Mouse (Mus musculus): ENCODE data around the gene Irx4. TPM values are rescaled to one million over a fixed set of nuclear protein-coding genes. Genes with fewer than 3 reads are reported as not detected.
A peak's percentile ranks its signal among the peaks of the same experiment; 100 is the strongest.

Irx4 gene
- polyA plus RNA-seq, 1 experiment from 2014 or later, result 0.80 TPM

DNA sequence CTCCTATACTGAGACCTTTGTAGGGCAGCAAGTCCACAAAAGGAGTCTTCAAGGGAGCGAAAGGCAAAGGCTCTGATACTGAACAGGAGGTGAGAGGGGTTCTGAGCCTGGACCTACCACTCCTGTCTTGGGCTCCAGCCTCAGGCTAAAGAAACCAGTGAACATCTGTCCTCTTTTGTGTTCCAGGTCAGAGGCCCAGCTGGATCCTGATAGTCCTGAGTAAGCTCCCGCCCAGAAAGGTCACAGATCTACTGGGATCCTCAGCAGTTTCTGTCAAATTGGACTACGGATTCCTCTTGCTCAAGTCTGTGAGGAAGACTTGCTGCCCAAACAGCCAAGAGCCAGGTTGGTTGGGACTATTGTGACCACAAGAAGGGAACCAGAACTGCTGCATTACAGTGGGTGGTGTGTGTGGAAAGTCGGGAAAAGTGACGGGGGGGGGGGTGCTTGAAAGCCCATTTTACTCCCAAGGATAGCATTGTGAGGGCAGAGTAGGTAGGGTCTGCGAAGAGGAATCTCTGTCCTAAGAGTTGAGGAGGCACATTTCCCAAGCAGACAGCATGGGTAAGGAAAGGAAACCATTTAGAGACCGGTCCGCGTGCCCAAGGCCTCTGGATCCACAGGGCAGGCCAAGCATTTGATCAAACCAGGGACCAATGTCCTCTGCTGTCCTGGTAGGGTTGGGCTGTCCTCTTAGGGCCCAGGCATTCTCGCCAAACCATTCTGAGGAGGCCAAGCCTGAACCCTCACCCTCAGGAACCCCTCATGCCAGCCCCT lies 514 bp upstream of the Irx4 start:
- no peak overlapping the region for H3K27ac ChIP-seq (ENCODE audit: low read depth, low read length)
- peak; percentile 16; the same call in 1 of the 2 replicates for ATAC-seq (ENCODE audit: low read depth)
- peaks cover 68% of the 10 kb centered on the region for H3K27me3 ChIP-seq (ENCODE audit: control insufficient read depth, insufficient read depth, low read length)
- peak overlapping the region; percentile 62 for H3K4me2 ChIP-seq (ENCODE audit: low read depth, low read length)
- no peak overlapping the region for H3K9ac ChIP-seq (replicated peaks; ENCODE audit: low read depth, low read length)
- H3K4me1 ChIP-seq (ENCODE audit: control insufficient read depth, insufficient read depth, low read length), result peaks cover 15% of the 10 kb centered on the region
- WGBS, result 13% methylated on average over 10 of the region's 10 CpGs
- no peaks in the 10 kb centered on the region for H3K36me3 ChIP-seq (ENCODE audit: control insufficient read depth, insufficient read depth, low read length)
- H3K9me3 ChIP-seq (ENCODE audit: control insufficient read depth, low read length), result no peaks in the 10 kb centered on the region
- peak overlapping the region; percentile 35 for H3K4me3 ChIP-seq (ENCODE audit: low read depth, low read length)

DNA sequence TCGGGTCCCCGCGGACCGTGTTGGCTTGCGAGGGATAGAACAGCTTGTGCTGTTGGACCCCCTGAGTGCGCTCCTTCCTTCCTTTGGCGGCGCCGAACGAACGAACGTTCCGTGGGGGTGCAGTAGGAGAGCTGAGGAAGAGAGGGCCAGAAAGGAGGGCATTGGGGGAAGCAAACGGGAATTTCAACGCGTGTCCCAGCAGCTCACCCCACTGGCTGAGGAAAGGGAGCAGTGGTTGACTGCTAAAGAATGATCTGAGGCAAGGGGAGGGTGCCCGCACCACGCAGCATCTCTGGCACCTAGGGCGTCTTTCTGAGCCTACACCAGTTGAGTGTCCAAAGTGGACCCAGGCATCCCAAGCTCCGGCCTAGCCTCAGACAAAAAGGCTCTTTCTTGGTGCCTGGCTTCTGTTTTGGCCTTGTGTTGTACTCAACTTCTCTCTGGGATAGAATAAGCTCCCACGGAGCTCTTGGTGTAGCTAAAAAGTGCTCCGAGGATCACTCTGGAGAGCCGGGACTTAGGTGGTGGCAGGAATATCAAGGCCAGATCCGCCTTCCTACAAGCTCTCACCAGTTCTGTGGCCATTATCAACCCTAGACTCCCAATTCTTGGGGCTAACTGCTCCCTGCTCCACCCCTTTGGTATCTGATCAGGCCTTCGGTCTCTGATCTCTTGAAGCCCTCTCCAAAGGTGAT lies 904 bp downstream of the Irx4 start:
- ATAC-seq (ENCODE audit: low read depth), result no peak
- H3K9ac ChIP-seq (replicated peaks; ENCODE audit: low read depth, low read length), result 0 out of 2 replicates have a peak overlapping the region, but pooled peaks have one; percentile 7
- WGBS, result 3% methylated on average over 25 of the region's 25 CpGs

DNA sequence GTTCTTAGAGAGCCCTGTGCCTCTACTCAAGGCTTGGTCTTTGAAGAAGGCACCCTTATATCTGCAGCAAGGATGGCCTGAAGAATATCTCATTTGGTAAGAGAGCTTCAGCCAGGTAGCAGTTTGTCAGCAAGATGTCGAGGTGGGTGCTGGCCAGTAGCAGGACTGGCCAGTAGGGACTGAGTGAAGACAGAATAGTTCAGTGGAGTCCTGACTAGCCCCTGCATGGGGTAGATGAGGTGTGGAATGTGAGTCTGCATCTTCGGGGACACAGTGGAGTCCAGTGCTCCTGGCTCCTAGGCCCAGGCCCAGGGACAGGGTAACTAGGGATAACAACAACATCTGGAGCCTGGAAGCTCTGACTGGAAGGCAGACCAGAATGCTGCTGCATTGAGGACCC lies 1.6 kb downstream of the Irx4 start:
- no peaks in the 10 kb centered on the region for H3K36me3 ChIP-seq (ENCODE audit: control insufficient read depth, insufficient read depth, low read length)
- H3K4me2 ChIP-seq (ENCODE audit: low read depth, low read length), result no peak overlapping the region
- peaks cover 18% of the 10 kb centered on the region for H3K4me1 ChIP-seq (ENCODE audit: control insufficient read depth, insufficient read depth, low read length)
- 14% methylated on average over 2 of the region's 2 CpGs for WGBS
- peaks cover 82% of the 10 kb centered on the region for H3K27me3 ChIP-seq (ENCODE audit: control insufficient read depth, insufficient read depth, low read length)
- no peak for ATAC-seq (ENCODE audit: low read depth)
- no peak overlapping the region for H3K4me3 ChIP-seq (ENCODE audit: low read depth, low read length)
- no peak overlapping the region for H3K27ac ChIP-seq (ENCODE audit: low read depth, low read length)
- H3K9me3 ChIP-seq (ENCODE audit: control insufficient read depth, low read length), result no peaks in the 10 kb centered on the region
- H3K9ac ChIP-seq (replicated peaks; ENCODE audit: low read depth, low read length), result no peak overlapping the region

More for the DNA sequence above, 904 bp downstream of the Irx4 start:
- Histone ChIP-seq H3K4me2 (ENCODE audit: low read depth, low read length) (peak overlapping the region; percentile 62), H3K36me3 (ENCODE audit: control insufficient read depth, insufficient read depth, low read length) (no peaks in the 10 kb centered on the region), H3K27me3 (ENCODE audit: control insufficient read depth, insufficient read depth, low read length) (peaks cover 78% of the 10 kb centered on the region), H3K4me1 (ENCODE audit: control insufficient read depth, insufficient read depth, low read length) (peaks cover 18% of the 10 kb centered on the region), H3K4me3 (ENCODE audit: low read depth, low read length) (peak overlapping the region; percentile 35), H3K9me3 (ENCODE audit: control insufficient read depth, low read length) (no peaks in the 10 kb centered on the region), H3K27ac (ENCODE audit: low read depth, low read length) (no peak overlapping the region)

DNA sequence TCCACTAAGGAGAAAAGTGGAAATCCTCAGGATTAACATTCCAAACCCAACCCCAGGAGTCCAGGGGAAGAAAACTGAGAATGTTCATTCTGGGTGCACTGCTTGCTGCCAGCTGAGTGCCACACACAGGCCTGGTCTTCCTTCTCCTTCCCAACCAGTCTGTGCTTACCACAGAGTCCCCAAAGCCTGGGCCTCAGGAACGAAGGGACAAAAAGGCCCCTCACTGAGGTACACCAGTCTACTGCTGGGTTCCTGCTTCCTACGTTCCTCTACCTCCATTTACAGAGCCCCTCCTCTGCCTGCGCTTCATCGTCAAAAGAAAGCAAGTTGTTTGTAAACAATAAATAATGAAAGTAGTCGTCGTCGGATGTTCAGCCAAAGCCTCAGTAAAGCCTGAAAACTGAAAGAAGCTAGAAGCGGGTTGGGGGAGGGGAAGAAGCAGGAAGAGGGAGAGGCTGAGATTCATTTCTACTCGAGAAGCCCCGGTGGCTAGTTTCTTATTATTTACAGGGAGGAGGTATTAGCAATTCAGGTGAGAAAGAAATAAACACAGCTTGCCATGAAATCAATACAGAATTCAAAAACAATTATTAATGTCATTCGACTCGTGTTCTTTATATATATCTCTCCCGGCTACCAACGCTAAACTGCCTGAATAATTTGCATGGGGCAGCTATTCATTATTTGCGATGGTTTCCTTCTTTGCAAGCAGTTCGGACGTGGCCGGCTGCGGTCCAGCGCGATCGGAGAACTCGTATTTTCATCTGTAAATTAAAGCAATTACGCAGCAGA lies 2.3 kb downstream of the Irx4 start:
- no peak for ATAC-seq (ENCODE audit: low read depth)
- Histone ChIP-seq H3K4me3 (ENCODE audit: low read depth, low read length) (no peak overlapping the region), H3K27ac (ENCODE audit: low read depth, low read length) (no peak overlapping the region), H3K27me3 (ENCODE audit: control insufficient read depth, insufficient read depth, low read length) (peaks cover 88% of the 10 kb centered on the region), H3K36me3 (ENCODE audit: control insufficient read depth, insufficient read depth, low read length) (no peaks in the 10 kb centered on the region), H3K9ac (replicated peaks; ENCODE audit: low read depth, low read length) (no peak overlapping the region), H3K4me1 (ENCODE audit: control insufficient read depth, insufficient read depth, low read length) (peaks cover 18% of the 10 kb centered on the region), H3K4me2 (ENCODE audit: low read depth, low read length) (peak overlapping the region; percentile 27; the same call in 1 of the 2 replicates), H3K9me3 (ENCODE audit: control insufficient read depth, low read length) (no peaks in the 10 kb centered on the region)
- 3% methylated on average over 24 of the region's 24 CpGs for WGBS

DNA sequence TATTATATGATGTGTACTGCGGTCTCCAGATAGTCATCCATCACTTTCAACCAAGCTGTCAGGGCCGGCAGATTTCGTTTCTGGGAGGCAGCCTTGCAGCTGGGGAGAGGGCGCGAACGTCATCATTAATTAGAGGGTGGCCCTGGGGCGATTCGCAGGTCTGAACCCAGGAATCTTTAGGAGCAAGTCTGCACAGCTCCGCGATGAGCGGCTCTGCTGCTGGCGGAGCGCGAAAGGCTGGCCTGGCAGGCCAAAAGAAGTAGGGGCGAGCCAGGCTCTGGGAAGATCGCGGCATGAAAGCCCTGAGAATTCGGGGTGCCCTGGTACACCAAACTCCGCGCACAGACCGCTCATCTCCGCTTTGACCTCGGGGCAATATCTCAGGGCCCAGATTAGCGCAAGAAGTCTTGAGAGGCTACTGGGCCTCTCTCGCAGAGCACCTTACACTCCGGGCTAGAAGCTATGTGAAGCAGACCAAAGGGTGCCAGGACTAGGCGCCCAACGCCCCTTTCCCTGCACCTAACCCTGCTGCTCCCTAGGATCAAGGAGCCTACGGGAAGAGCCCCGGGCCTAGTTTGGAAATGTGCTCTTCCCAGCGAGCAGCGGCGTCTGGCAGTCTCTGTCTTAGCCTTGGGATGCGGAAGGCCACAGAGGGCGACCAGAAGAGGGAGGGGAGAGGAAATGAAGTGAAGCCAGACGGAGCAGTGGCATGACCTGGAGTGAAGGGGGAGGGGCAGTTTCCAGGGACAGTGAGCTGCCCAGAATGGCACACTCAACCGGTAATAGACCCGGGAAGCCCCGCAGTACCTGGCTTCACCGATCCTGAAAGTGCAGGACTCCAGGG lies 3.1 kb downstream of the Irx4 start:
- no peak overlapping the region for H3K27ac ChIP-seq (ENCODE audit: low read depth, low read length)
- no peak for ATAC-seq (ENCODE audit: low read depth)
- peaks cover 18% of the 10 kb centered on the region for H3K4me1 ChIP-seq (ENCODE audit: control insufficient read depth, insufficient read depth, low read length)
- H3K4me2 ChIP-seq (ENCODE audit: low read depth, low read length), result peak overlapping the region; percentile 27; the same call in 1 of the 2 replicates
- H3K36me3 ChIP-seq (ENCODE audit: control insufficient read depth, insufficient read depth, low read length), result no peaks in the 10 kb centered on the region
- H3K9ac ChIP-seq (replicated peaks; ENCODE audit: low read depth, low read length), result no peak overlapping the region
- no peak overlapping the region for H3K4me3 ChIP-seq (ENCODE audit: low read depth, low read length)
- H3K27me3 ChIP-seq (ENCODE audit: control insufficient read depth, insufficient read depth, low read length), result peaks cover 88% of the 10 kb centered on the region
- under 1% methylated on average over 40 of the region's 40 CpGs for WGBS
- no peaks in the 10 kb centered on the region for H3K9me3 ChIP-seq (ENCODE audit: control insufficient read depth, low read length)

DNA sequence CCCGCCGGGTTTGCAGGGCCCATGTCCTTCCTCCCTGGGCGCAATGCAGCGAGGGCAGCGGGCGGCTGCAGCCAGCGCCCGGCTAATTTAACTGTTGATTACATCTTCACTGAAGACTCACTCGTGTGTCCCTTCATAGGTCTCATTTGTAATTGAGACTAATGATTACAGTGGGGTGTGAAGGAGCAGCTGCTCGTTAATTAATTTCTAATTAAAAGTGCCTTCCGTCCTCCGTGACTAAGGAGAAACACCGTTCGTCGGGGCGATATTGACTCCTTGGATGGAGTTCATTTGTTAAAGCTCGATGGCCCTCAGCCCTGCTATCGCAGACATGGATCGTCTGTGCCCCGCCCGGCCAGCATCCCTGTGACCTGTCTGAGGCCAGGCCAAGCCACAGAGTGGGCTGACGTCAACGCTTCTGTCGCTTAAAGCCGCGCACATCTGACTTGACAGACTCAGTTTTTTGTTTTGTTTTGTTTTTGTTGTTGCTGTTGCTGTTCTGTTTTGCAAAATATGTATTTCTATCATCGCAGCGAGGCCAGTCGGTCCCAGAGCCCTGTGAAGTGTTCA lies 4.0 kb downstream of the Irx4 start:
- Histone ChIP-seq H3K4me3 (ENCODE audit: low read depth, low read length) (no peak overlapping the region), H3K9me3 (ENCODE audit: control insufficient read depth, low read length) (no peaks in the 10 kb centered on the region), H3K27me3 (ENCODE audit: control insufficient read depth, insufficient read depth, low read length) (peaks cover 86% of the 10 kb centered on the region), H3K27ac (ENCODE audit: low read depth, low read length) (no peak overlapping the region), H3K4me1 (ENCODE audit: control insufficient read depth, insufficient read depth, low read length) (peaks cover 18% of the 10 kb centered on the region), H3K9ac (replicated peaks; ENCODE audit: low read depth, low read length) (no peak overlapping the region), H3K4me2 (ENCODE audit: low read depth, low read length) (peak overlapping the region; percentile 8; the same call in 1 of the 2 replicates), H3K36me3 (ENCODE audit: control insufficient read depth, insufficient read depth, low read length) (no peaks in the 10 kb centered on the region)
- ATAC-seq (ENCODE audit: low read depth), result 0 out of 2 replicates have a peak, but pooled peaks have one; percentile 8
- WGBS, result 2% methylated on average over 29 of the region's 29 CpGs

DNA sequence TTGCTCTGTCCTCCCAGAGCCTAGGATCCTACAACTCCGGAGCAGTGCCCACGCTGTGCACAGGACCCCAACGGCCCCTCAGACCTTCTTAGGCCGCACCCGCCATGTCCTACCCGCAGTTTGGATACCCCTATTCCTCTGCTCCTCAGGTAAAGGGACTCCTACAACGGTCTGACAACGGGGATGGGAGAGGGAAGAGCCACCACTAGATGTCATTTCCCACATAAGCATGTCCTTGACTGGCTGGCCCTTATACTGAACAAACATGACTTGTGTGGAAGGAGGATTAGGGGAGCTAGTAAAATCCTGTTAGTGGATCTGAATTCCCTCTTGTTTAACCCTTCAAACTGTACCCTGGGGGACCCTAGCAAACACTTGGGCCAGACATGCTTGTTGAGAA lies 4.6 kb downstream of the Irx4 start:
- Histone ChIP-seq H3K27ac (ENCODE audit: low read depth, low read length) (no peak overlapping the region), H3K9me3 (ENCODE audit: control insufficient read depth, low read length) (no peaks in the 10 kb centered on the region), H3K9ac (replicated peaks; ENCODE audit: low read depth, low read length) (no peak overlapping the region), H3K36me3 (ENCODE audit: control insufficient read depth, insufficient read depth, low read length) (no peaks in the 10 kb centered on the region), H3K4me3 (ENCODE audit: low read depth, low read length) (no peak overlapping the region), H3K4me1 (ENCODE audit: control insufficient read depth, insufficient read depth, low read length) (peaks cover 18% of the 10 kb centered on the region), H3K27me3 (ENCODE audit: control insufficient read depth, insufficient read depth, low read length) (peaks cover 86% of the 10 kb centered on the region), H3K4me2 (ENCODE audit: low read depth, low read length) (no peak overlapping the region)
- WGBS, result 18% methylated on average over 8 of the region's 8 CpGs
- no peak for ATAC-seq (ENCODE audit: low read depth)

DNA sequence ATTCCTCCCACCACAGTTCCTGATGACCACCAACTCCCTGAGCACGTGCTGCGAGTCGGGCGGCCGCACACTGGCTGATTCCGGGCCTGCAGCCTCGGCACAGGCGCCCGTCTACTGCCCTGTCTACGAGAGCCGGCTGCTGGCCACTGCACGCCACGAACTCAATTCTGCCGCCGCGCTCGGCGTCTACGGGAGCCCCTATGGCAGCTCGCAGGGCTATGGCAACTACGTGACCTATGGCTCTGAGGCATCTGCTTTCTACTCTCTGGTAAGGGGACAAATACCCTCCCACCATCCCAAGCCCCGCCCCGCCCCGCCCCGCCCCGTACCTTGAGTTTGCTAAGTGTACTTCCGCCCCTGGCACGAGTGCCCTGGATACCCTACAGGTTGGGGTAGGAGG lies 5.2 kb downstream of the Irx4 start:
- H3K27me3 ChIP-seq (ENCODE audit: control insufficient read depth, insufficient read depth, low read length), result peaks cover 84% of the 10 kb centered on the region
- peak; percentile 26; the same call in 1 of the 2 replicates for ATAC-seq (ENCODE audit: low read depth)
- H3K4me1 ChIP-seq (ENCODE audit: control insufficient read depth, insufficient read depth, low read length), result peaks cover 18% of the 10 kb centered on the region
- under 1% methylated on average over 25 of the region's 28 CpGs for WGBS
- no peaks in the 10 kb centered on the region for H3K36me3 ChIP-seq (ENCODE audit: control insufficient read depth, insufficient read depth, low read length)
- H3K4me2 ChIP-seq (ENCODE audit: low read depth, low read length), result no peak overlapping the region
- H3K9ac ChIP-seq (replicated peaks; ENCODE audit: low read depth, low read length), result no peak overlapping the region
- H3K27ac ChIP-seq (ENCODE audit: low read depth, low read length), result no peak overlapping the region
- H3K9me3 ChIP-seq (ENCODE audit: control insufficient read depth, low read length), result no peaks in the 10 kb centered on the region
- H3K4me3 ChIP-seq (ENCODE audit: low read depth, low read length), result no peak overlapping the region
